Mouse (Mus musculus): ENCODE results near the gene Zfp935.
A peak's percentile ranks its signal among the peaks of the same experiment; 100 is the strongest.
"Not testable (repeated sequence)": the region's sequence is repeated elsewhere in the genome, so short reads cannot be mapped to it uniquely, and the experiment has no call there.

The Zfp935 gene

GRCm38 (mm10) chr13:62558189-62559110 is at the start of gene Zfp935:
Gene Zfp935, minus strand, starts transcription at chr13:62558511.
- peak; percentile 53 to 56 for DNase-seq (ENCODE audit: low read depth in 2 of 2, low spot score in 2 of 2)

DNA sequence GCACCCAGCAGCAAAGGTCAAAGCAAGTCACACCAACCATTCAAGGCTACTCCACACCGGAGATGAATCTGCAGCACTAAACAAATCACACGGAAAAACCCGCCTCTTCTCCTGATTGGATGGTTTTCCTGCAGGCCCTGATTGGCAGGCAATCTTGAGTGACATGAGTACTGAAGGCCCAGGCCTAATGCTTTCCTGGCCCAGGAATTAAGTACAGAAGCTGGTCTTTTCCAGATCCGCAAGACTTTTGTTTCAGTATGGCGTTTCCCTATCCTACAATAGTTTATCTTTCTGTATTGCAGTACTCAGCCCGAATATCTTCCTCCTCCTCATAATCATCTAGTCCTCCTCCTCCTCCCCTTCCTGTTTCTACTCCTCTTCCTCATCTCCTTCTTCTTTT is 12.8 kb upstream of the Zfp935 start, which contains the start of gene Zfp934:
Zfp934 (minus strand) TSS at position 101 of the 400 bp plus-strand sequence.
- DNase-seq (ENCODE audit: low read depth in 2 of 2, low spot score in 2 of 2), result not testable (repeated sequence)

GRCm38 (mm10) chr13:62561696-62562095 is 3.4 kb upstream of the Zfp935 start:
- DNase-seq (ENCODE audit: low read depth in 2 of 2, low spot score in 2 of 2), result peak in 1 of 2 experiments; percentile 24

DNA sequence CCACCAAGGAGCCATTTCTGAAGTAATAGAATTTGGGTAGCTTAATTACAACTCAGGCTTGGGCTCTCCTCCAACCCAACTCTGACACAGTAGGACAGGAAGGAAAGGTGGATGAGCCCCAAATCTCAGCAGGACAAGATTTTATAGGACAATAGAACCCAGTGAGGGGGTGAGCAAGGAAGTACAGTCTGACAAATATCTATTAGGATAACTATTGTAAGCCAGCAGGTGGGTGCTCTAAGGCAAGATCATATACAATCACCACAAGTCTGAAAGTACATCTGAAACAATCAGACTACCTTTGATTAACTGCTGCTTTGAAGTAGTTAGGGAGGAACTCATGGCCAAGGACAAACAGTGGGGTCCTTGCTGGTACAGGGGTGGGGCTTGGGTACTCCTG is 28.2 kb downstream of the Zfp935 start:
- DNase-seq (ENCODE audit: low read depth in 2 of 2, low spot score in 2 of 2), result not testable (repeated sequence)

DNA sequence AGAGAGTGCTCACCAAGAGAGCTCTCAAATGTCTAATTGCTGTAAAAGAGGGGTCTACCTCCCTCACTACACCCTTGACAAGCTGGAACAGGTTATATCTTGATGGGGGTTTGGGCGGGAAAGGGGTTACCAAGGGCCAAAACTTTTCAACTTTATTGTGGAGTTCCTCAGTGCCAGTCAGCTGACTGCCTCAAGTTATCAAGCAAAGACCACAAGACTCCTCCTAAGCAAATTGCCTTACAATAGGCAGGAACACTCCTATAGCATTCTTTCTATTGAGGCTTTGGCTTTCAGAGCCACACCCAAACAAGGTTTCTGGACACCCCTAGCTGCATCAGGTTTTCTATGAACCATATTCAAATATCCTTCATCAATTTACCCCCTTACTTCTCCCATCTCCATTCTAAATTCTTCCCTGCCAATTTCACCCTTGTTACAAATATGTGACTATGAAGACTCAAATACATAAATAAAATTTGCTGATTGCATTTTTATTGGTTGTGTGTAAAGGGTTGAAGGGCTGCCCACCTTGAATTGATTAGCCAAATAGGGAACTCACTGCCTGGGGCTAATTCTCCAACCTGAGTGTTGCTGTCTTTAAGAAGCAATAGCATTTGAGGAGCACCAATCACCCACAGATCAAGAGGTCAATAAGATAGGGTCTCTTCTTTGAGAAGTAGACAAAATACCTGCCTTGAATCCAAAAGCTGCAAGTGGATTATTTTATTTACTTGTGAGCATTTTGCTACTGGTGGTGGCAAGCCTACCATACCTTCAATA is 47.5 kb downstream of the Zfp935 start:
- DNase-seq (ENCODE audit: low read depth in 2 of 2, low spot score in 2 of 2), result not testable (repeated sequence)

DNA sequence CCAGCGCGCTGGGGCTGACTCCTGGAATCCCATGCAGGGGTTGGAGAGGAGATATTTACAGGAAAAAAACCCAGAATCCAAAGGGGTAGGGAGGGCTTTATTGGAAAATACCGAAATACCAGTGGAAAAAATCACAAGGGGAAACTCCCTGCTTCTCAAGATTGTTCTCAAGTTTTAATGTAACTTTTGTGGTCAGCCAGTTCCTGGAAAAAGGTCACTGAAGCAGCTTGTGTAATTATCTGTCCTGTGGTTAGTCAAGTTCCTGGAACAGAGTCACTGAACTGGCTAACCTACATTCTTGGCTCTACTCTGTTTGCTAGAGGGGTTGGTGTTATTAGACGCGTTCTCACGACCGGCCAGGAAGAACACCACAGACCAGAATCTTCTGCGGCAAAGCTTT is 85.7 kb downstream of the Zfp935 start:
- not testable (repeated sequence) for DNase-seq (ENCODE audit: low read depth in 2 of 2, low spot score in 2 of 2)

DNA sequence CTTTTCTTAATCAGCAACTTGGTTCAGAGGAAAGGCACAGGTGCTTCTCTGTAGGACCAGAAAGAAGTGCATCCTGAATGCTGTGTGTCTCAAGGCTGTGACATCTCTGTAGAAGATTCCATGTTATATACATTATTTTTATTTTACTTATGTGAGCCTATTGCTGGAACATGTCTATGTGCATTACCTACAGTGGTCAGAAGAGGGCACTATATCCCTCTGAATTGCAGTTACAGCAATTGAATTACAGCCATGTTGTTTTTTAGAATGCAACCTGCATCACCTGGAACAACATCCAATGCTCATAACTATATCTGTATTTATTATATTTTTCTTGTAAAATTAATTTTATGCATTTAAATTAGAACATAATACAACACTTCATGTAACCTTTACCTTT is 88.4 kb downstream of the Zfp935 start:
- peak; percentile 67 to 68 for DNase-seq (ENCODE audit: low read depth in 2 of 2, low spot score in 2 of 2)

GRCm38 (mm10) chr13:62466424-62467334 is 91.6 kb downstream of the Zfp935 start, which contains the start of gene Gm49359:
Gene Gm49359, minus strand, starts transcription at chr13:62466832.
- peak; percentile 76 for DNase-seq (ENCODE audit: low read depth in 2 of 2, low spot score in 2 of 2)
